Comparison of ENCODE assay signal across 15 mouse cellular contexts in genomic region chr3:109488750-109489171, GRCm38 (mm10).
A peak's percentile ranks its signal among the peaks of the same experiment; 100 is the strongest.
DNase-seq lines count a peak whose midpoint lies in the region; ATAC-seq lines count a peak whose summit lies in the region.
"Had no signal": no experiment of that assay in that cellular context is flagged by ENCODE, and none has a peak within 500 bp of the region (broad histone marks: within the 10 kb centered on the region; RNA-seq: fewer than 3 reads in every experiment).

No protein-coding gene starts in this region.

- ATAC-seq in forebrain, embryonic 16.5 days: peak; percentile 18; the same call in 1 of the 2 replicates
- no peak for ATAC-seq in forebrain, embryonic 13.5 days
- ATAC-seq in hindbrain, embryonic 11.5 days (ENCODE audit: low FRiP score): peak; percentile 49
- ATAC-seq in hindbrain, embryonic 16.5 days: peak; percentile 29; the same call in 1 of the 2 replicates
- ATAC-seq in neural tube, embryonic 12.5 days (ENCODE audit: low FRiP score, low read depth): peak; percentile 76
- ATAC-seq in megakaryocyte progenitor cell, adult 5-6 weeks (replicated peaks; ENCODE audit: poor library complexity): no peak
- ATAC-seq: inflammation-experienced regulatory T-cells, adult 6 months; liver, postnatal 0 days had no signal

- no peaks in the 10 kb centered on the region; the same call in 1 of the 2 replicates for H3K4me1 ChIP-seq in forebrain, embryonic 16.5 days (replicated peaks; ENCODE audit: control insufficient read depth, insufficient read depth, low read length)
- peaks cover 13% of the 10 kb centered on the region; the same call in 1 of the 2 replicates for H3K4me1 ChIP-seq in forebrain, embryonic 13.5 days
- H3K4me1 ChIP-seq in hindbrain, embryonic 11.5 days (replicated peaks; ENCODE audit: control insufficient read depth, insufficient read depth, low read length): no peaks in the 10 kb centered on the region; the same call in 1 of the 2 replicates
- no peaks in the 10 kb centered on the region for H3K4me1 ChIP-seq in hindbrain, embryonic 16.5 days (ENCODE audit: control insufficient read depth, insufficient read depth, low read depth, low read length)
- H3K4me1 ChIP-seq in neural tube, embryonic 12.5 days: peaks cover 20% of the 10 kb centered on the region
- H3K4me1 ChIP-seq: heart, embryonic 15.5 days; kidney, embryonic 15.5 days; limb, embryonic 15.5 days had no signal

- H3K27me3 ChIP-seq in forebrain, embryonic 16.5 days (replicated peaks; ENCODE audit: control insufficient read depth, insufficient read depth, low read length): no peaks in the 10 kb centered on the region
- no peaks in the 10 kb centered on the region for H3K27me3 ChIP-seq in forebrain, embryonic 13.5 days
- no peaks in the 10 kb centered on the region for H3K27me3 ChIP-seq in hindbrain, embryonic 11.5 days (ENCODE audit: control insufficient read depth, insufficient read depth, low read length)
- H3K27me3 ChIP-seq in hindbrain, embryonic 16.5 days (replicated peaks; ENCODE audit: control insufficient read depth, insufficient read depth, low read length): no peaks in the 10 kb centered on the region
- no peaks in the 10 kb centered on the region for H3K27me3 ChIP-seq in neural tube, embryonic 12.5 days (replicated peaks)
- H3K27me3 ChIP-seq: heart, embryonic 15.5 days; kidney, embryonic 15.5 days had no signal

- no peak overlapping the region for H3K9ac ChIP-seq in forebrain, embryonic 16.5 days (replicated peaks; ENCODE audit: low read depth, low read length)
- no peak overlapping the region for H3K9ac ChIP-seq in forebrain, embryonic 13.5 days
- H3K9ac ChIP-seq in hindbrain, embryonic 11.5 days (ENCODE audit: low read depth, low read length): no peak overlapping the region
- H3K9ac ChIP-seq in hindbrain, embryonic 16.5 days (ENCODE audit: low read depth, low read length): no peak overlapping the region
- H3K9ac ChIP-seq in neural tube, embryonic 12.5 days: no peak overlapping the region
- H3K9ac ChIP-seq: heart, embryonic 15.5 days; kidney, embryonic 15.5 days; limb, embryonic 15.5 days; liver, postnatal 0 days had no signal

- WGBS in forebrain, embryonic 16.5 days: 15% methylated on average over 4 of the region's 4 CpGs
- WGBS in forebrain, embryonic 13.5 days: 19% methylated on average over 4 of the region's 4 CpGs
- 46% methylated on average over 4 of the region's 4 CpGs for WGBS in hindbrain, embryonic 11.5 days
- WGBS in hindbrain, embryonic 16.5 days: 20% methylated on average over 4 of the region's 4 CpGs
- 16% methylated on average over 4 of the region's 4 CpGs for WGBS in neural tube, embryonic 12.5 days

- H3K36me3 ChIP-seq in forebrain, embryonic 16.5 days (ENCODE audit: control insufficient read depth, insufficient read depth): no peaks in the 10 kb centered on the region
- H3K36me3 ChIP-seq in forebrain, embryonic 13.5 days (ENCODE audit: poor library complexity, severe bottlenecking): no peaks in the 10 kb centered on the region
- H3K36me3 ChIP-seq in hindbrain, embryonic 11.5 days (ENCODE audit: control insufficient read depth, insufficient read depth, low read length): no peaks in the 10 kb centered on the region
- H3K36me3 ChIP-seq in hindbrain, embryonic 16.5 days (ENCODE audit: control insufficient read depth, insufficient read depth, low read length): no peaks in the 10 kb centered on the region
- H3K36me3 ChIP-seq in neural tube, embryonic 12.5 days: no peaks in the 10 kb centered on the region
- H3K36me3 ChIP-seq: heart, embryonic 15.5 days; kidney, embryonic 15.5 days; limb, embryonic 15.5 days had no signal

- no peak overlapping the region for H3K4me2 ChIP-seq in forebrain, embryonic 16.5 days (ENCODE audit: low read length)
- H3K4me2 ChIP-seq in forebrain, embryonic 13.5 days: no peak overlapping the region
- H3K4me2 ChIP-seq in hindbrain, embryonic 11.5 days (replicated peaks; ENCODE audit: low read depth, low read length): no peak overlapping the region
- no peak overlapping the region for H3K4me2 ChIP-seq in hindbrain, embryonic 16.5 days (ENCODE audit: low read length)
- no peak overlapping the region for H3K4me2 ChIP-seq in neural tube, embryonic 12.5 days (replicated peaks)
- H3K4me2 ChIP-seq: heart, embryonic 15.5 days; kidney, embryonic 15.5 days; limb, embryonic 15.5 days had no signal

- H3K27ac ChIP-seq in forebrain, embryonic 16.5 days (ENCODE audit: low read length): no peak overlapping the region
- H3K27ac ChIP-seq in forebrain, embryonic 13.5 days: no peak overlapping the region; the same call in 1 of the 2 replicates
- H3K27ac ChIP-seq in hindbrain, embryonic 11.5 days (ENCODE audit: low read depth, low read length): no peak overlapping the region
- H3K27ac ChIP-seq in hindbrain, embryonic 16.5 days (ENCODE audit: low read depth, low read length): no peak overlapping the region; the same call in 1 of the 2 replicates
- no peak overlapping the region for H3K27ac ChIP-seq in neural tube, embryonic 12.5 days
- H3K27ac ChIP-seq: heart, embryonic 15.5 days; kidney, embryonic 15.5 days; limb, embryonic 15.5 days had no signal

- no peak overlapping the region for H3K4me3 ChIP-seq in forebrain, embryonic 16.5 days (replicated peaks; ENCODE audit: low read length)
- no peak overlapping the region for H3K4me3 ChIP-seq in forebrain, embryonic 13.5 days
- H3K4me3 ChIP-seq in hindbrain, embryonic 11.5 days (ENCODE audit: low read depth, low read length): no peak overlapping the region
- H3K4me3 ChIP-seq in hindbrain, embryonic 16.5 days (ENCODE audit: low read length): no peak overlapping the region
- no peak overlapping the region for H3K4me3 ChIP-seq in neural tube, embryonic 12.5 days
- H3K4me3 ChIP-seq: heart, embryonic 15.5 days; kidney, embryonic 15.5 days; limb, embryonic 15.5 days had no signal

- no peaks in the 10 kb centered on the region for H3K9me3 ChIP-seq in forebrain, embryonic 16.5 days (ENCODE audit: control insufficient read depth, low read length)
- no peaks in the 10 kb centered on the region for H3K9me3 ChIP-seq in forebrain, embryonic 13.5 days (replicated peaks)
- H3K9me3 ChIP-seq in hindbrain, embryonic 11.5 days (ENCODE audit: control insufficient read depth, low read length): no peaks in the 10 kb centered on the region
- H3K9me3 ChIP-seq in hindbrain, embryonic 16.5 days (ENCODE audit: control insufficient read depth, low read length): no peaks in the 10 kb centered on the region
- no peaks in the 10 kb centered on the region for H3K9me3 ChIP-seq in neural tube, embryonic 12.5 days
- H3K9me3 ChIP-seq: heart, embryonic 15.5 days; kidney, embryonic 15.5 days; limb, embryonic 15.5 days had no signal

- DNase-seq in hindbrain, embryonic 11.5 days (ENCODE audit: low spot score): peak; percentile 20
- DNase-seq in layer of hippocampus, adult 9-10 months (ENCODE audit: low spot score): no peak
- DNase-seq: cerebellum, adult 11-12 months; cerebellum, postnatal 36 days; liver, postnatal 0 days; lung, postnatal 36 days had no signal

Comparison
In these comparisons a context has a peak if more than half of its experiments do, and no peak if none do; other contexts are left out.
1. ATAC-seq: peak in forebrain, embryonic 16.5 days (single experiment), hindbrain, embryonic 11.5 days (single experiment), hindbrain, embryonic 16.5 days (single experiment) and neural tube, embryonic 12.5 days (single experiment); none in forebrain, embryonic 13.5 days (single experiment) and megakaryocyte progenitor cell, adult 5-6 weeks (single experiment).